Mouse (Mus musculus): ENCODE measurements around the gene Mgll. TPM values are rescaled to one million over a fixed set of nuclear protein-coding genes. Genes with fewer than 3 reads are reported as not detected.

The Mgll gene
- polyA plus RNA-seq, 1 experiment from 2014 or later = 6.5 TPM

DNA sequence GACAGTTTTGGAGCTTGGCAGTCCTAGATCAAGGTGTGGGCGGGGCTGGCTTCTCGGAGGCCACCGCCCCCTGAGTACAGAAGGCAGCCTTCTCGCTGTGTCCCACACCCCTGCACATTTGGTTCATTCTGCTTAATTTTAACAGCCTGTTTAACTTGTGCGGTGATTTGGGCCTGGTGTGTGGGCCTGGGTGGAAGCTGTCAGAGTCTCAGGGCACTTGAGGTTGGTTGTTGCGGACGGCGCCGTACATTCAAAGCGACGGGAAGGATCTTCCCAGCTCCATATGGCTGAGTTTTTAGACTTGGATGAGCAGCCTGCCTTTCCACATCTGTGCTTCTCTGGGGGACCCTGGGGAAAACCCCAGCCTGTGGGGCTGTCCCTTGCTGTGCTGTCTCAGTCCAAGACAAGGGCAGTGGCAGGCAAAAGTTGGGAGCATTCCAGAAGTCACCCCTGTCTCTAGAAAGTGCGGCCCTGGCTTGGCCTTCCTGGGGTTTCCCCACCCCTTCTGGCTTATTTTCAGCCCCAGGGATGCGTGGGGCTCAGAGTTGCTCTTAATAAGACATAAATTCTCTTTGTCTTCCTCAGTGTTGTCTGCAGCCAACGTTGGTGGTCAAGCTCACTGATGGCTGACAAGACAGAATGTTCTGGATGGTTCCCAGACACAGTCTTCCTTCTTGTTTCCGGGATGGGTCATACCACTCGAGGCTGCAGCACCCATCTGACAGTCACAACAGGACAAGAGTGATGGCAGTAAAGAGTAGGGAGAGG lies 12.7 kb downstream of the Mgll start:
- Histone ChIP-seq H3K36me3 (no peaks in the 10 kb centered on the region), H3K4me2 (replicated peaks) (no peak overlapping the region), H3K9ac (no peak overlapping the region), H3K4me3 (no peak overlapping the region), H3K27me3 (no peaks in the 10 kb centered on the region), H3K27ac (no peak overlapping the region), H3K9me3 (replicated peaks) (no peaks in the 10 kb centered on the region), H3K4me1 (peaks cover 20% of the 10 kb centered on the region; the same call in 1 of the 2 replicates)
- 77% methylated on average over 16 of the region's 16 CpGs for WGBS
- no peak for ATAC-seq (ENCODE audit: low FRiP score)

DNA sequence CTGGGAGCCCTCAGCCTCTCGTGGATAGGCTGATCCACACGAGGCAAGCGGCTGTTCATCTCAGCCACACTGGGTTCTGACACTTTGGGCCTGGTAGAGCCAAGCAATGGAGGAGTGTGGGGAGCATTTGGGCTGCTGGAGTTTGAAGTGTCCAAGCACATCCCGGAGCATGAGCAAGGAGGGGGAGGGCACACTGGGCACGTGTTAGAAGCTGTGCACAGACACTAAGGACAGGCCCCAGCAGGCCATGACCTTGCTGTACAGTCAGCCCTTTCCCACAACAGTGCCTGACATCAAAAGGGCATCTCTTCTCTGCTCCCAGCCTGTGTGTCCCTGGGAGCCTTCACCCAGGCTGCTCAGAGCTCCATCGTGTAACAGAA lies 13.3 kb downstream of the Mgll start:
- no peak overlapping the region for H3K4me3 ChIP-seq
- H3K27me3 ChIP-seq = no peaks in the 10 kb centered on the region
- peaks cover 23% of the 10 kb centered on the region; the same call in 1 of the 2 replicates for H3K4me1 ChIP-seq
- no peak overlapping the region for H3K27ac ChIP-seq
- H3K36me3 ChIP-seq = no peaks in the 10 kb centered on the region
- no peaks in the 10 kb centered on the region for H3K9me3 ChIP-seq (replicated peaks)
- no peak overlapping the region for H3K4me2 ChIP-seq (replicated peaks)
- 78% methylated on average over 6 of the region's 6 CpGs for WGBS
- no peak for ATAC-seq (ENCODE audit: low FRiP score)
- no peak overlapping the region for H3K9ac ChIP-seq

DNA sequence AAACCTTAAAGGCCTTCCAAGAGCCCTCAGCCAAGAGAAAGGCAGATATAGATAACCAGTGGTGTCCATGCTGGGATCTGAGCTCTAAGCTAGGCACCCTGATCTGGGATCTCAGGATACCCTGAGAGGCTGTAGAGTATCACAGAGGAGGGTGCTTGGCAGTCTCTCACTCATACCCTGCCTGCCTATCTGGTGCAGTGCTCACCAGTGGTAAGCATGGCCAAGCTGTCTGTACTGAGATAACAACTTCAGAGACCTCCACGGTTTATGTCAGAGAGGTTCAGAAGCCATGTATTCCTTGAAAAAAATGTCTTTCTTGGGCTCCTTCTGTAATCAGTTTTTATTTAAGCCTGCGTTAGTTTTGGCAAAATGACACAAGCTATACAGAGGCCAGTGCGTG lies 16.8 kb downstream of the Mgll start:
- Histone ChIP-seq H3K4me2 (replicated peaks) (no peak overlapping the region), H3K9me3 (replicated peaks) (no peaks in the 10 kb centered on the region), H3K4me3 (no peak overlapping the region), H3K27ac (no peak overlapping the region), H3K4me1 (peaks cover 23% of the 10 kb centered on the region), H3K9ac (no peak overlapping the region), H3K27me3 (no peaks in the 10 kb centered on the region), H3K36me3 (no peaks in the 10 kb centered on the region)
- no peak for ATAC-seq (ENCODE audit: low FRiP score)
- 92% methylated on average over 3 of the region's 3 CpGs for WGBS

DNA sequence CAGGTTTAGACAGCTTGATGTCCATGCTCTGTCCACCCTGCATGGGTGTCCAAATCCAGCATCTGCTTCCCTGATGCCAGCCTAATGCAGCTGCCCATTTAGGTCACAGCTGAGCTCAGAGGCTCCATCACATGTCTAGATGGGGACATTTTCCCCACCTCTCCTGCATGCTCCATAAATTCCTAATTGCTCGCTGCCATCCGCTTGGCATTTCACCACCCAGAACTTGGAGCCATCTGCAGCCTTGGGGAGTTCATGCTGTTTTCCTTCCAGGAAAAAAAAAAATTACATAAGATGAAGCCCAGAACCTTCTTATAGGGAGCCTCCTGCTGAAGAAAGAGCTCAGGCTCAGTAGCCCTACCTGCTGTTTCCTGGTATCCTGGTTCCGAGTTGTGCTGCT lies 17.6 kb downstream of the Mgll start:
- Histone ChIP-seq H3K4me2 (replicated peaks) (no peak overlapping the region), H3K27me3 (no peaks in the 10 kb centered on the region), H3K27ac (no peak overlapping the region), H3K4me3 (no peak overlapping the region), H3K9me3 (replicated peaks) (no peaks in the 10 kb centered on the region), H3K9ac (no peak overlapping the region), H3K36me3 (no peaks in the 10 kb centered on the region), H3K4me1 (peaks cover 20% of the 10 kb centered on the region)
- no peak for ATAC-seq (ENCODE audit: low FRiP score)
- WGBS = 87% methylated on average over 3 of the region's 3 CpGs

GRCm38 (mm10) chr6:88742286-88743011 lies 18.2 kb downstream of the Mgll start:
- no peaks in the 10 kb centered on the region for H3K36me3 ChIP-seq
- H3K9ac ChIP-seq = no peak overlapping the region
- 79% methylated on average over 9 of the region's 9 CpGs for WGBS
- no peak overlapping the region for H3K4me2 ChIP-seq (replicated peaks)
- H3K9me3 ChIP-seq (replicated peaks) = no peaks in the 10 kb centered on the region
- no peaks in the 10 kb centered on the region for H3K27me3 ChIP-seq
- peaks cover 17% of the 10 kb centered on the region for H3K4me1 ChIP-seq
- H3K4me3 ChIP-seq = no peak overlapping the region
- ATAC-seq (ENCODE audit: low FRiP score) = no peak
- no peak overlapping the region for H3K27ac ChIP-seq

DNA sequence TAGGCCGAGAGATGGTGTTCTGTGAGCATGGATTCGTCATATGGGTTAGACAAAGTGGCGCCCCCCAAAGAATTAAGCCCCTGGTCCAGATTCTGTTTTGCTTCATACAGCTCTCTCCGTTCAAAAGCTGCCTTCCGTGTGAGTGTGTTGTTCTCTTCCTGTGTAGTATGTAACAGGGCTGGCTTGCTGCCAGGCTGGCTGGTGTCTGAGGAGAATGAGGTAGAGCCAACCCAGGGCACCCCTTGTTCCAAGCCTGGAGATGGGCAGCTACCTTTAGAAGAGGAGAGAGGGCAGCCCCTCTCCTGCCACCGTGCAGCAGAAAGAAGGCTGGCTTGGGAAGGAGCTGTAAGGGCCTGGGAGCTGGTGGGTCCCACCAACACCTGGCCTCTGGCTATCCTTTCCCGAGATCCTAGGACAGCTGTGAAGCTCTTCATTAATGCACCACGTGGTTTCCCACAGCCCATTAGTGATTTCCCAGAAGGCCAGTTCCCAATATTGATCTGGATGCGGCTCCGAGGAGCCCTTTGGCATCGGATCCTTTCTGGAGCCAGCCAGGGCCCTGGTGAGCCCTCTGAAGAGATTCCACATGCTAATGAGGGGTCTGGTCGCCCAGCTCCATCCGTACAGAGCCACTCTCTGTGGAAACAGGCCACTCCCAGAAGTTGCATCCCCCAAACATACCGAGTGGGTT lies 19.5 kb downstream of the Mgll start:
- H3K36me3 ChIP-seq = no peaks in the 10 kb centered on the region
- H3K4me2 ChIP-seq (replicated peaks) = no peak overlapping the region
- peak overlapping the region; percentile 71; the same call in 1 of the 2 replicates for H3K27ac ChIP-seq
- no peak overlapping the region for H3K9ac ChIP-seq
- ATAC-seq (ENCODE audit: low FRiP score) = peak; percentile 68
- no peaks in the 10 kb centered on the region for H3K27me3 ChIP-seq
- H3K9me3 ChIP-seq (replicated peaks) = no peaks in the 10 kb centered on the region
- 60% methylated on average over 14 of the region's 14 CpGs for whole genome bisulfite sequencing
- H3K4me3 ChIP-seq = no peak overlapping the region
- H3K4me1 ChIP-seq = peaks cover 17% of the 10 kb centered on the region

DNA sequence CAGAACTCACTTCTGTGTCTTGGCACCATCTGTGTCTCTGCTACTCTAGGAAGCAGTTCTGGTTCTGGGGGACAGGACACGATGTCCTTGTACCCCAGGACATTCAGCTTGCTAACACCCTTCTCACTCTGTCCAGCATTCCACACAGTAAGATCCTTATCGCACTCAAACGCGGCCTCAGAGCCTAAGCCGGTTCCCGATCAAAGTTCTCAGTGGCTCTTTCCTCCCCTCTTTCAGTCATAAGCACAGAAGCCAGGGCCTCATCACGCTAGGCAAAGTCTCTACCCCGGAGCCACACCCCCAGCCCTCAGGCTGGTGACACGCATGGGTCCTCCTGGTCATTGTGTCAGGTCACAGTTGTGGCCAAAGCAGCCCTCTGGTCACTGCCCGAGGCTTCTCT lies 20.8 kb downstream of the Mgll start:
- WGBS = 90% methylated on average over 10 of the region's 10 CpGs
- Histone ChIP-seq H3K9me3 (replicated peaks) (no peaks in the 10 kb centered on the region), H3K4me1 (peaks cover 17% of the 10 kb centered on the region), H3K27ac (no peak overlapping the region), H3K4me3 (no peak overlapping the region), H3K9ac (no peak overlapping the region), H3K4me2 (replicated peaks) (no peak overlapping the region), H3K27me3 (no peaks in the 10 kb centered on the region), H3K36me3 (no peaks in the 10 kb centered on the region)
- no peak for ATAC-seq (ENCODE audit: low FRiP score)

DNA sequence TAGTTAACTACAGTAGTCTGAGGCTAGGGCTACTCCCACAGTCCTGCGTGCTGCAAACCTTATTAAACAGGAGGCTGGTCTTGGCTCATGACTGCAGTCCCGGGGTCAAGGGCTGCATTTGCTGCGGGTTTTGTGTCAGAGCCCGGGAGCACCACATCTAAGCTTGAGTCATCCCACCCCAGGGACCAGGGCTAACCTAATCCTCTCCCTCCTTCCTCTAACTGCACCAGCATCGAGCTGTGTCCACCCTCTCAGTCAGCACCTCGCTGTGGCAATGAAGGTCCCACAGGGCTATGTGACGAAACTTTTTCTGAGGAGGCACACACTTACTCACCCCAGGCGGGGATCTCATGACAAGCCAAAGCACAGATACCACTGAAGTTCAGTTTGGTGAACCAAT lies 22.1 kb downstream of the Mgll start:
- H3K9me3 ChIP-seq (replicated peaks) = no peaks in the 10 kb centered on the region
- H3K9ac ChIP-seq = no peak overlapping the region
- no peak overlapping the region for H3K4me3 ChIP-seq
- H3K36me3 ChIP-seq = no peaks in the 10 kb centered on the region
- no peak overlapping the region for H3K4me2 ChIP-seq (replicated peaks)
- ATAC-seq (ENCODE audit: low FRiP score) = no peak
- H3K27me3 ChIP-seq = no peaks in the 10 kb centered on the region
- H3K27ac ChIP-seq = no peak overlapping the region
- 81% methylated on average over 8 of the region's 8 CpGs for WGBS
- H3K4me1 ChIP-seq = peaks cover 17% of the 10 kb centered on the region

DNA sequence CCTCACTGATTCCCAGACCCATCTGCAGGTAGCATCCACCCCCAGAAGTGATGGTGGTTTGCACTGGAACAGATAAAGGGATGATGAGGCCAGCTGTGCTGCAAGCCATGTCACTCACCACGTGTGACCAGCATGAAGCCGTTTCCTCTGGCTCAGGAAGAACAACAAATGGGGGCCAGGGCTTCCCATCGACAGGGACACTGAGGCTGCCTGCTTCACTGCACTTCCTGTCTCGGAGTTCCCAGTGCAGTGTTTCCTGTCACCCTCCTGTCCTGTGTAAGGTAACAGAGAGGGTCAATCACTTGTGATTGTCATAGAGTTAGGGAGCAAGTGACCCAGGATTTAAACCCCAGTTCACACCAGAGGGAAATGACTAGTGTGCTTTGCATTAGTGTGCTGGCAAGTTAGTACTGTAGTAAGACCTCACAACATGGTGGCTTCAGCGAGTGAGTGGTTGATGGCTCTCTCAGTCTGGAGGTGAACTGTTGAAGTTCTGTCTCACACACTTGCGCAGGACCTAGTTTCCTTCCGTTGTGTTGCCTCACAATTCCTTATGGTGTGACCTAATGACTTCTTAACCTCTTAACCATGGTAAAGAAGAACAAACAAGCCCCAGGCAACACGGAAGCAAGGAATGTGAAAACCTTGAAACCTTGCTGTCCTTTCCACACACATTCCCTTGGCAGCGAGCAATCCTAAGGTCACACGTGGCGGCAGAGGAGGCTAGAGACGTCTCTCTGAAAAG lies 23.3 kb downstream of the Mgll start:
- 74% methylated on average over 12 of the region's 12 CpGs for WGBS
- Histone ChIP-seq H3K9me3 (replicated peaks) (no peaks in the 10 kb centered on the region), H3K27me3 (no peaks in the 10 kb centered on the region), H3K27ac (no peak overlapping the region), H3K9ac (no peak overlapping the region), H3K4me3 (no peak overlapping the region), H3K4me1 (peaks cover 14% of the 10 kb centered on the region), H3K4me2 (replicated peaks) (no peak overlapping the region), H3K36me3 (no peaks in the 10 kb centered on the region)
- ATAC-seq (ENCODE audit: low FRiP score) = no peak

DNA sequence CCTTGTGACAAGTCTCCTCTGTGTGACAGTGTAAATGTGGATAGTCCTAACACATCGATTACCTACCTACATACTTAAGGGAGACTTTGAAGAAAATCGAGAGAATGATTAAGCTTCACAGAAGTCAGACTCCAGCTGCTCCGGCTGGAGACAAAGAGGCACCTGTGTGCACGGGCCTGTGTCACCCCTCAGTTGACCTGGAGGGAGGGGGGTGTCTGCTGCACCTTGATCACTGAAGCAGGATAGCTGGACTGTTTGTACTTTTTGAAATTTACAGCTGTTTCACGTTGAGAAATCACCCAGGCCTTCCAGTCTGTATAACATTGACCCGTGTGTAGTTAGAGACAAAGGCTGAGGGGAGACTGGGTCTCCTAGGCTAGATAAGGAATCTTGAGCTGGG lies 26.7 kb downstream of the Mgll start:
- H3K4me3 ChIP-seq = no peak overlapping the region
- H3K4me2 ChIP-seq (replicated peaks) = no peak overlapping the region
- H3K27me3 ChIP-seq = no peaks in the 10 kb centered on the region
- peaks cover 12% of the 10 kb centered on the region; the same call in 1 of the 2 replicates for H3K4me1 ChIP-seq
- no peaks in the 10 kb centered on the region for H3K36me3 ChIP-seq
- H3K9ac ChIP-seq = no peak overlapping the region
- H3K9me3 ChIP-seq (replicated peaks) = no peaks in the 10 kb centered on the region
- no peak overlapping the region for H3K27ac ChIP-seq
- 61% methylated on average over 6 of the region's 6 CpGs for WGBS
- ATAC-seq (ENCODE audit: low FRiP score) = no peak

DNA sequence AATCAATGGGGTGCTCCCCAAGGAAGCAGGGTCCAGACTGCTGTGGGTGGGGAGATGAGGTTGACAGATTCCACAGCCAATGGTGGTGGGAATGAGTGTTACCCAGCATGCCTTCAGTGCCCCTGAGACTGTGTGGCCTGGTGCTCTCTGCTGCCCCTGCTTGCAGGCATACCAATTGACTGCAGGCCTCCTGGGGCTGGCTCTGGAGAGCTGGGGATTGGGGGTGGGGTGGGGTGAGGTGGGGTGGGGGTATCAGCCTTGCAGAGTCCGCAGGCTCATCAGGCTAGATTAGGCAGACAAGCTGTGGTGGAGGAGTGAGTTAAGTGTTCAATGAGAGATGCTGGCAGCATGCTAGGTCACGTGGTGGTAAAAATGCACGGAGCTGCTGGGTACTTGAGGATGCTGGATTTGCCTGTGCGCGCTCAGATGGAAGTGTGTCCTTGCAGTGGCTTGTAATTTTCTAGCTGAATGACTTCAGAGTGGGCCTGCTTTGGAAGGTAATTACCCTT lies 28.6 kb downstream of the Mgll start:
- peaks cover 12% of the 10 kb centered on the region; the same call in 1 of the 2 replicates for H3K4me1 ChIP-seq
- no peaks in the 10 kb centered on the region for H3K36me3 ChIP-seq
- no peak overlapping the region for H3K9ac ChIP-seq
- H3K27me3 ChIP-seq = no peaks in the 10 kb centered on the region
- 53% methylated on average over 5 of the region's 5 CpGs for WGBS
- no peak overlapping the region for H3K4me2 ChIP-seq (replicated peaks)
- H3K9me3 ChIP-seq (replicated peaks) = no peaks in the 10 kb centered on the region
- H3K4me3 ChIP-seq = no peak overlapping the region
- peak overlapping the region; percentile 55; the same call in 1 of the 2 replicates for H3K27ac ChIP-seq
- ATAC-seq (ENCODE audit: low FRiP score) = peak; percentile 80

- H3K4me2 ChIP-seq (replicated peaks) = no peak overlapping the region
- no peak overlapping the region for H3K4me3 ChIP-seq
- no peak overlapping the region for H3K9ac ChIP-seq
- H3K36me3 ChIP-seq = no peaks in the 10 kb centered on the region
- peaks cover 12% of the 10 kb centered on the region; the same call in 1 of the 2 replicates for H3K4me1 ChIP-seq
- ATAC-seq (ENCODE audit: low FRiP score) = no peak
- H3K9me3 ChIP-seq (replicated peaks) = no peaks in the 10 kb centered on the region
- 76% methylated on average over 6 of the region's 6 CpGs for WGBS
- H3K27me3 ChIP-seq = no peaks in the 10 kb centered on the region
- 0 out of 2 replicates have a peak overlapping the region, but pooled peaks have one; percentile 55 for H3K27ac ChIP-seq
These were observed 29.4 kb downstream of the Mgll start for GRCm38 (mm10) chr6:88753578-88753977.
